Mouse (Mus musculus) hindbrain, embryonic 16.5 days (tissue): ENCODE results near the gene Pias4. TPM values are rescaled to one million over a fixed set of nuclear protein-coding genes. Genes with fewer than 3 reads are reported as not detected.

Source experiments
- ATAC-seq: fragments of 200-750 bp; cut with Nextera tagmentation; 2 replicates; pipeline ENCODE4 v1.8.0; 2017; ENCODE audit warnings: moderate TSS enrichment, moderate library complexity
- H3K27ac ChIP-seq: fragments of 300-500 bp; sonication (generic); 2 replicates; pipeline ENCODE4 v1.5.1; 2014; ENCODE audit warnings: low read depth, mild to moderate bottlenecking, control low read depth, low read length, moderate library complexity
- H3K27me3 ChIP-seq: fragments of 300-500 bp; sonication (generic); replicated peaks from 2 replicates; pipeline ENCODE4 v1.6.1; 2014; ENCODE audit warnings: low read length; ENCODE audit not compliant: control insufficient read depth, insufficient read depth
- H3K36me3 ChIP-seq: fragments of 300-500 bp; sonication (generic); 2 replicates; pipeline ENCODE4 v1.6.1; 2014; ENCODE audit warnings: mild to moderate bottlenecking, low read length, moderate library complexity, mixed read lengths; ENCODE audit not compliant: control insufficient read depth, insufficient read depth
- H3K4me1 ChIP-seq: fragments of 300-500 bp; sonication (generic); 2 replicates; pipeline ENCODE4 v1.6.1; 2014; ENCODE audit warnings: low read depth, low read length; ENCODE audit not compliant: control insufficient read depth, insufficient read depth
- H3K4me2 ChIP-seq: fragments of 300-500 bp; sonication (generic); 2 replicates; pipeline ENCODE4 v1.6.1; 2014; ENCODE audit warnings: mild to moderate bottlenecking, low read length, control low read depth, moderate library complexity
- H3K4me3 ChIP-seq: fragments of 300-500 bp; sonication (generic); 2 replicates; pipeline ENCODE4 v1.5.1; 2014; ENCODE audit warnings: mild to moderate bottlenecking, low read length, control low read depth, moderate library complexity
- H3K9ac ChIP-seq: fragments of 300-500 bp; sonication (generic); 2 replicates; pipeline ENCODE4 v1.6.1; 2014; ENCODE audit warnings: low read depth, mild to moderate bottlenecking, control low read depth, low read length, moderate library complexity
- H3K9me3 ChIP-seq: fragments of 300-500 bp; sonication (generic); 2 replicates; pipeline ENCODE4 v1.6.1; 2014; ENCODE audit warnings: mild to moderate bottlenecking, low read length, moderate library complexity; ENCODE audit not compliant: control insufficient read depth
- WGBS: fragments of 180-500 bp; shearing (Covaris S2); extraction: QIAGEN DNeasy Blood & Tissue Kit; methylation state at CpG from one replicate; pipeline ENCODE4 v1.1.7; 2014; 5-methylcytosine and 5-hydroxymethylcytosine counted together
- microRNA-seq: library from miRNA; unstranded; fragments of <30 nt; microRNA quantifications from one replicate; pipeline ENCODE4, GENCODE M21; 2017
- polyA plus RNA-seq: library from polyadenylated mRNA; unstranded; fragments of >200 nt; fragmentation: Nextera tagmentation; extraction: Ambion mirVana; gene quantifications from 2 replicates; pipeline ENCODE4 v1.2.1, GENCODE M21; 2015

Gene Pias4
- polyA plus RNA-seq, 1 experiment from 2014 or later: 47.1 TPM

DNA sequence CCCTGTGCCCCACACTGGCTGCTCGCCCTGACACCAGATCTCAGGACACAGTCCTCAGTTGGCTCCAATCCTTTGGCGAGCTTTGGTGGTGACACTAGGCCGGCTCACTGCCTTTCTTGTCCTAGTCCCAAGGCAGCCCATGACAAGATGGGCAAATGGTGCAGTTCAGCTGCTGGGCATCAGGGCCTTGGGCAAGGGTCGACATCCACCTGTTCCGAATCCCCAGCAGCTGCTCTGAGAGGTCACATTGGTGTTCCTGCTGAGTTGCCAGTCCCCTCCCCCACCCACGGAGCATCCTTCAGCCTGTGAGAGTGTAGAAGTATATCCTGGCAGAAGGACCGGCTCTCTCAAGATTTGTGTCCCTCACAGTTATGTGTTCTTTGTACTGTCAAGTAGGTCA lies 47.1 kb downstream of the Pias4 start:
- no peaks in the 10 kb centered on the region for H3K4me1 ChIP-seq
- WGBS: 88% methylated on average over 7 of the region's 7 CpGs
- H3K9me3 ChIP-seq: no peaks in the 10 kb centered on the region
- no peak overlapping the region for H3K4me3 ChIP-seq
- H3K27ac ChIP-seq: no peak overlapping the region
- H3K27me3 ChIP-seq: no peaks in the 10 kb centered on the region
- H3K9ac ChIP-seq: no peak overlapping the region
- no peak for ATAC-seq
- H3K36me3 ChIP-seq: peaks cover 40% of the 10 kb centered on the region
- no peak overlapping the region for H3K4me2 ChIP-seq

DNA sequence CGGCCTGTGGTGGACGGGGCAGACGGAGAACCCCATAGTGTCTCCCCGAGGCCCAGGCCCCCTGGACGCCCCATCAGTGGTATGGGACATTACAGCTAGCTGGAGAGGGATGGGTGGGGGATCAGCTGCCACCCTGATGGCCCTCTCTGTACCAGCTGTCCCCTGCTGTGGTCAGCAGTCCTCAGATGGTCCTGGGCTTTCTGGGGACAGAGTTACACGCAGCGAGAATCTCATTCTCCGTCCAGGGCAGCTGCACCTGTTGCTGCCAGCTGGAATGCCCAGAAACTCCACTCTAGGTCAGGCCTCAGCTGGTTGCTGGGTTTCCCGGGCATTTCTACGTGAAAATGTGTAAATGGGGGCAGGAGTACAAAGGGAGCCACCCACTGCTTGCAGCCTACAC lies 48.1 kb downstream of the Pias4 start:
- Histone ChIP-seq H3K9me3 (no peaks in the 10 kb centered on the region), H3K36me3 (peaks cover 46% of the 10 kb centered on the region), H3K9ac (no peak overlapping the region), H3K27me3 (no peaks in the 10 kb centered on the region), H3K4me1 (no peaks in the 10 kb centered on the region), H3K4me3 (no peak overlapping the region), H3K27ac (no peak overlapping the region), H3K4me2 (no peak overlapping the region)
- no peak for ATAC-seq
- 94% methylated on average over 10 of the region's 10 CpGs for WGBS

DNA sequence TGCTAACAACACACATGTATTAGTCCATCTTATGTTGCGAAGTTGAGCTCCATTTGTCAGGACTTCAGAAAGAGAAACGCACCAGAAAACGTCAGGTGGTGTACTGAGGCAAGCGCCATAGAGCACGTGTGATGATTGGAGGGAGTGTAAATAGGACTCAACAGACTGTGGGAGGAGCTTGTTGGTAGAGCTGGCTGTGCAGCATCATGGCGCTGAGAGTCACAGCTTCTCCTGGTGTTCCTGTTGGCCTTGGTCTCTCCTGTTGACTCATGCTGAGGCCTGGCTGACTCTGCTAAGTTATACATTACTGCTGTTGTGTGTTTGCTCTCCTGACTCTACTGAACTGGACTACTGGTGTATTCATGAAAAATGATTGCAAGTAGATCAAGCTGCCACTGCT lies 54.8 kb downstream of the Pias4 start:
- Histone ChIP-seq H3K27me3 (no peaks in the 10 kb centered on the region), H3K9me3 (no peaks in the 10 kb centered on the region), H3K9ac (no peak overlapping the region), H3K4me2 (no peak overlapping the region), H3K27ac (no peak overlapping the region), H3K4me3 (no peak overlapping the region), H3K36me3 (peaks cover 45% of the 10 kb centered on the region), H3K4me1 (no peaks in the 10 kb centered on the region; the same call in 1 of the 2 replicates)
- 92% methylated on average over 6 of the region's 6 CpGs for WGBS
- ATAC-seq: no peak

DNA sequence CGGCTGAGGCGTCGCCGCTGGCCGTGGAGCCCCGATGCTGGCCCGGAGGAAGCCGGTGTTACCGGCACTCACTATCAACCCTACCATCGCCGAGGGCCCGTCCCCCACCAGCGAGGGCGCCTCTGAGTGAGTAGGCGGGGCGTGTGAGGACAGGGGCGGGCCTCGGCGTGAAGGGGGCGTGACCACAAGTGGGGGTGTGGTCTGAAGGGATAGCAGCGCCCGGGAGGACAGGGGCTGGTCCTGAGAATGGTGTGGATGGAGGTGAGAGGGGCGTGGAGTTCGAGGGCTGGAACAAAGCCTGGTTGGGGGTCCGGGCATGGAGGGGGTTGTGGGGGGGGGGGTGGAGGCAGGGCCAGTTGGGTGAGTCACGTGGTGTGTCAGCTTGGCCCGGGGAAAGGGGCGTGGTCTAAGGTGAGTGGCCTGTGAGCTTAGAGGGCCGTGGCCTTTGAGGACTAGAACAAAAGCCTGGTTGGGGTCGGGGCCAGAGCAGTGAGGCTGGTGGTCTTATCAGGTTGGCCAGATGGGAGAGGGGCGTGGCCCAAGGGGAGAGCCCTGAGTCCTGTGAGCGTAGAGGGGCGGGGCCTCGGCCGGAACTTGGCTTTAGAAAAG lies 61.5 kb downstream of the Pias4 start:
- peak; percentile 87 for ATAC-seq
- Histone ChIP-seq H3K9me3 (no peaks in the 10 kb centered on the region), H3K36me3 (peaks cover 21% of the 10 kb centered on the region), H3K9ac (peak overlapping the region; percentile 100), H3K4me3 (peak overlapping the region; percentile 100), H3K4me1 (peaks cover 18% of the 10 kb centered on the region), H3K4me2 (peak overlapping the region; percentile 88), H3K27me3 (no peaks in the 10 kb centered on the region), H3K27ac (peak overlapping the region; percentile 100)
- WGBS: under 1% methylated on average over 35 of the region's 35 CpGs

DNA sequence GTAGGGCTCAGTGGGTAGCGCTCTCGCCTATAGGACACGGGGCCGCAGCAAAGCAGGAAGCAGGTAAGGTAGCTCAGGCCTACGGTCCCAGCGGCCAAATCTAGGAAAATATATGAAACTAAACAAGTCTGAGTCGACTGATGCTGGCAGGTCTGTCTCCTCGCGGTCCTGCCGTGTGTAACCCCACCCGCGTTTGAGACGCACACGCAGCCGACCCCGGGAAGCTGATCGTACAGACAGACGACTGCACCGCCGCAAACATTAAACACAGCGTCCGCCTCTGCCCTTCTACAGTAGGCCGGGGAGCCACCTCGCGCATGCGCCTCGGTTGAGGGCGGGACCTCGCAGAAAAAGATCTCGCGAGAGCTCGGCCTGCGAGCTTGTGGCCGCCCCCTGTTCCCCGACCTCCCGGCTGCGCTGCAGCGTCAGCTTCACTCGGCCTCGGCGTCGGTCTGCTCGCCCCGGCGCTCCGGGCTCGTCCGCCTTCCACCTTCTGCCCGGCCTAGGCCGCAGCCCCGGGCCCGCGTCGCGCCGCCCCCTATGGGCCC lies 62.1 kb downstream of the Pias4 start, which contains the start of gene Map2k2:
Gene Map2k2, plus strand, starts transcription at position 351 of the 548 bp plus-strand sequence.
- Histone ChIP-seq H3K27ac (peak within 1 kb of the TSS; percentile 100), H3K9me3 (no peaks in the 10 kb centered on the region), H3K4me3 (peak within 1 kb of the TSS; percentile 100), H3K27me3 (no peaks in the 10 kb centered on the region), H3K4me2 (peak within 1 kb of the TSS; percentile 88), H3K36me3 (peaks cover 19% of the 10 kb centered on the region), H3K9ac (peak within 1 kb of the TSS; percentile 100), H3K4me1 (peaks cover 18% of the 10 kb centered on the region)
- under 1% methylated on average over 54 of the region's 56 CpGs for WGBS
- peak; percentile 94 for ATAC-seq

Small RNA genes within 50 kb of the gene (microRNA-seq; reads per million reads assigned to microRNA genes)
- gene Mir5615-1 (not detected), gene Mir5615-2 (not detected)

Other genes starting within 250 kb of the Pias4 start
- 36.6 and 41.9 TPM in 2 replicates for gene Lmnb2, start 249.7 kb downstream of the Pias4 start, polyA plus RNA-seq
- 8.0 and 9.0 TPM in 2 replicates for gene Gadd45b, start 237.8 kb downstream of the Pias4 start, polyA plus RNA-seq
- gene Gng7, start 153.0 kb downstream of the Pias4 start, polyA plus RNA-seq: 25.4 and 27.0 TPM in 2 replicates
- 74.4 and 81.7 TPM in 2 replicates for gene Diras1, start 142.3 kb downstream of the Pias4 start, polyA plus RNA-seq
- gene Slc39a3, start 130.5 kb downstream of the Pias4 start, polyA plus RNA-seq: 48.3 and 54.3 TPM in 2 replicates
- 334 and 346 TPM in 2 replicates for gene Sgta, start 107.7 kb downstream of the Pias4 start, polyA plus RNA-seq
- 49.8 and 53.5 TPM in 2 replicates for gene Thop1, start 97.9 kb downstream of the Pias4 start, polyA plus RNA-seq
- gene Creb3l3, start 69.0 kb downstream of the Pias4 start, polyA plus RNA-seq: 0.24 and 0.32 TPM in 2 replicates
- gene Map2k2, start 62.0 kb downstream of the Pias4 start, polyA plus RNA-seq: 236 and 240 TPM in 2 replicates
- 13.3 and 13.6 TPM in 2 replicates for gene Zbtb7a, start 32.7 kb downstream of the Pias4 start, polyA plus RNA-seq
- gene Eef2, start 8.7 kb upstream of the Pias4 start, polyA plus RNA-seq: 525 and 551 TPM in 2 replicates
- 49.0 and 58.7 TPM in 2 replicates for gene Dapk3, start 15.1 kb upstream of the Pias4 start, polyA plus RNA-seq
- not detected in 2 replicates for gene 4930442H23Rik, start 15.9 kb upstream of the Pias4 start, polyA plus RNA-seq
- 0.09 and 0.24 TPM in 2 replicates for gene Nmrk2, start 34.1 kb upstream of the Pias4 start, polyA plus RNA-seq
- gene Atcay, start 62.9 kb upstream of the Pias4 start, polyA plus RNA-seq: 85.0 and 85.6 TPM in 2 replicates
- gene Zfr2, start 65.2 kb upstream of the Pias4 start, polyA plus RNA-seq: 23.8 and 28.7 TPM in 2 replicates
- 60.4 and 72.8 TPM in 2 replicates for gene Matk, start 85.0 kb upstream of the Pias4 start, polyA plus RNA-seq
- 126 and 137 TPM in 2 replicates for gene Mrpl54, start 99.0 kb upstream of the Pias4 start, polyA plus RNA-seq
- 39.2 and 41.8 TPM in 2 replicates for gene Apba3, start 99.0 kb upstream of the Pias4 start, polyA plus RNA-seq
- 5.3 and 6.4 TPM in 2 replicates for gene Tjp3, start 123.7 kb upstream of the Pias4 start, polyA plus RNA-seq
- 128 and 144 TPM in 2 replicates for gene Pip5k1c, start 125.0 kb upstream of the Pias4 start, polyA plus RNA-seq
- gene Cactin, start 153.2 kb upstream of the Pias4 start, polyA plus RNA-seq: 26.3 and 30.6 TPM in 2 replicates
- 5.4 and 6.3 TPM in 2 replicates for gene Tbxa2r, start 160.8 kb upstream of the Pias4 start, polyA plus RNA-seq
- not detected in 2 replicates for gene Gipc3, start 175.3 kb upstream of the Pias4 start, polyA plus RNA-seq
- gene Hmg20b, start 182.6 kb upstream of the Pias4 start, polyA plus RNA-seq: 31.7 TPM in 2 replicates
- gene Mfsd12, start 189.6 kb upstream of the Pias4 start, polyA plus RNA-seq: 17.5 and 19.0 TPM in 2 replicates
- 0.49 and 1.1 TPM in 2 replicates for gene 4930404N11Rik, start 197.9 kb upstream of the Pias4 start, polyA plus RNA-seq
- gene Fzr1, start 210.6 kb upstream of the Pias4 start, polyA plus RNA-seq: 149 and 156 TPM in 2 replicates
- gene Dohh, start 216.5 kb upstream of the Pias4 start, polyA plus RNA-seq: 99.8 and 108 TPM in 2 replicates
- gene Gm48551, start 216.5 kb upstream of the Pias4 start, polyA plus RNA-seq: 7.9 and 9.4 TPM in 2 replicates
- gene Gm48552, start 221.1 kb upstream of the Pias4 start, polyA plus RNA-seq: 1.5 and 2.2 TPM in 2 replicates
- gene Smim24, start 225.1 kb upstream of the Pias4 start, polyA plus RNA-seq: 1.6 and 2.3 TPM in 2 replicates